Mouse (Mus musculus) midbrain, embryonic 12.5 days (tissue): ENCODE results near the gene Ctnna3. TPM values are rescaled to one million over a fixed set of nuclear protein-coding genes. Genes with fewer than 3 reads are reported as not detected.
"Not testable (repeated sequence)": the region's sequence is repeated elsewhere in the genome, so short reads cannot be mapped to it uniquely, and the experiment has no call there.

ENCODE experiments used
- ATAC-seq: fragments of 200-750 bp; cut with Nextera tagmentation; 2 replicates; pipeline ENCODE4 v1.8.0; 2017; ENCODE audit warnings: low read depth, moderate TSS enrichment, moderate library complexity; ENCODE audit not compliant: low FRiP score
- H3K27ac ChIP-seq: fragments of 300-500 bp; sonication (generic); replicated peaks from 2 replicates; pipeline ENCODE4 v1.5.1; 2016; ENCODE audit warnings: mild to moderate bottlenecking
- H3K27me3 ChIP-seq: fragments of 300-500 bp; sonication (generic); 2 replicates; pipeline ENCODE4 v1.6.1; 2016; ENCODE audit warnings: mild to moderate bottlenecking
- H3K36me3 ChIP-seq: fragments of 300-500 bp; sonication (generic); 2 replicates; pipeline ENCODE4 v1.6.1; 2016
- H3K4me1 ChIP-seq: fragments of 300-500 bp; sonication (generic); 2 replicates; pipeline ENCODE4 v1.6.1; 2016
- H3K4me2 ChIP-seq: fragments of 300-500 bp; sonication (generic); replicated peaks from 2 replicates; pipeline ENCODE4 v1.6.1; 2016; ENCODE audit warnings: mild to moderate bottlenecking, moderate library complexity
- H3K4me3 ChIP-seq: fragments of 300-500 bp; sonication (generic); 2 replicates; pipeline ENCODE4 v1.5.1; 2016; ENCODE audit warnings: mild to moderate bottlenecking
- H3K9ac ChIP-seq: fragments of 300-500 bp; sonication (generic); replicated peaks from 2 replicates; pipeline ENCODE4 v1.6.1; 2016; ENCODE audit warnings: mild to moderate bottlenecking, moderate library complexity
- H3K9me3 ChIP-seq: fragments of 300-500 bp; sonication (generic); 2 replicates; pipeline ENCODE4 v1.6.1; 2016; ENCODE audit warnings: mild to moderate bottlenecking
- WGBS: fragments of 180-500 bp; shearing (Covaris S2); methylation state at CpG from one replicate; pipeline ENCODE4 v1.1.7; 2016; 5-methylcytosine and 5-hydroxymethylcytosine counted together
- polyA plus RNA-seq: library from polyadenylated mRNA; unstranded; fragments of >200 nt; fragmentation: Nextera tagmentation; extraction: Ambion mirVana; gene quantifications from 2 replicates; pipeline ENCODE4 v1.2.1, GENCODE M21; 2016

The Ctnna3 gene
- polyA plus RNA-seq, 1 experiment from 2014 or later: not detected

- H3K9ac ChIP-seq: peak overlapping the region; percentile 53
- peak overlapping the region; percentile 69 for H3K4me2 ChIP-seq
- WGBS: 24% methylated on average over 19 of the region's 19 CpGs
- no peaks in the 10 kb centered on the region for H3K36me3 ChIP-seq
- no peaks in the 10 kb centered on the region for H3K27me3 ChIP-seq
- no peak for ATAC-seq
- H3K9me3 ChIP-seq: no peaks in the 10 kb centered on the region
- peak overlapping the region; percentile 79 for H3K4me3 ChIP-seq
- H3K27ac ChIP-seq: 0 out of 2 replicates have a peak overlapping the region, but pooled peaks have one; percentile 15
- H3K4me1 ChIP-seq: no peaks in the 10 kb centered on the region
Observed at GRCm38 (mm10) chr10:63428243-63429022, 1.5 kb upstream of the Ctnna3 start.

- H3K36me3 ChIP-seq: no peaks in the 10 kb centered on the region
Observed at GRCm38 (mm10) chr10:63429023-63429340, 916 bp upstream of the Ctnna3 start.

GRCm38 (mm10) chr10:63429380-63429779 lies 518 bp upstream of the Ctnna3 start:
- Histone ChIP-seq H3K36me3 (no peaks in the 10 kb centered on the region), H3K4me2 (peak overlapping the region; percentile 69), H3K9ac (peak overlapping the region; percentile 57), H3K9me3 (no peaks in the 10 kb centered on the region), H3K4me3 (peak overlapping the region; percentile 79), H3K27me3 (no peaks in the 10 kb centered on the region), H3K27ac (peak overlapping the region; percentile 69), H3K4me1 (no peaks in the 10 kb centered on the region)
- ATAC-seq: peak; percentile 90
- WGBS: under 1% methylated on average over 34 of the region's 34 CpGs

More at GRCm38 (mm10) chr10:63429023-63429340, 916 bp upstream of the Ctnna3 start:
- WGBS: 3% methylated on average over 11 of the region's 11 CpGs
- H3K4me3 ChIP-seq: peak overlapping the region; percentile 79
- no peaks in the 10 kb centered on the region for H3K27me3 ChIP-seq
- ATAC-seq: no peak
- H3K27ac ChIP-seq: 0 out of 2 replicates have a peak overlapping the region, but pooled peaks have one; percentile 15
- H3K4me2 ChIP-seq: peak overlapping the region; percentile 69
- H3K9me3 ChIP-seq: no peaks in the 10 kb centered on the region
- H3K4me1 ChIP-seq: no peaks in the 10 kb centered on the region
- H3K9ac ChIP-seq: peak overlapping the region; percentile 53

- H3K9ac ChIP-seq: no peak overlapping the region
- no peak for ATAC-seq
- no peaks in the 10 kb centered on the region for H3K4me1 ChIP-seq
- no peaks in the 10 kb centered on the region for H3K36me3 ChIP-seq
- H3K27me3 ChIP-seq: no peaks in the 10 kb centered on the region
- H3K27ac ChIP-seq: no peak overlapping the region
- no peaks in the 10 kb centered on the region for H3K9me3 ChIP-seq
- H3K4me3 ChIP-seq: no peak overlapping the region
- no peak overlapping the region for H3K4me2 ChIP-seq
- 88% methylated on average over 7 of the region's 7 CpGs for WGBS
Observed at GRCm38 (mm10) chr10:63431221-63431736, 1.4 kb downstream of the Ctnna3 start.

GRCm38 (mm10) chr10:63432099-63432498 lies 2.2 kb downstream of the Ctnna3 start:
- ATAC-seq: no peak
- 91% methylated on average over 8 of the region's 8 CpGs for WGBS
- H3K27me3 ChIP-seq: no peaks in the 10 kb centered on the region
- H3K27ac ChIP-seq: no peak overlapping the region
- no peak overlapping the region for H3K4me2 ChIP-seq
- no peaks in the 10 kb centered on the region for H3K9me3 ChIP-seq
- no peaks in the 10 kb centered on the region for H3K4me1 ChIP-seq
- no peak overlapping the region for H3K9ac ChIP-seq
- no peak overlapping the region for H3K4me3 ChIP-seq
- H3K36me3 ChIP-seq: no peaks in the 10 kb centered on the region

- H3K4me1 ChIP-seq: no peaks in the 10 kb centered on the region
- WGBS: 87% methylated on average over 2 of the region's 2 CpGs
Observed at GRCm38 (mm10) chr10:63432887-63433286, 3.0 kb downstream of the Ctnna3 start.

GRCm38 (mm10) chr10:63438736-63439262 lies 8.9 kb downstream of the Ctnna3 start:
- Histone ChIP-seq H3K4me3 (no peak overlapping the region), H3K36me3 (no peaks in the 10 kb centered on the region), H3K9me3 (no peaks in the 10 kb centered on the region), H3K4me2 (no peak overlapping the region), H3K27me3 (peaks cover 2% of the 10 kb centered on the region; the same call in 1 of the 2 replicates), H3K27ac (no peak overlapping the region), H3K9ac (no peak overlapping the region), H3K4me1 (no peaks in the 10 kb centered on the region)
- no peak for ATAC-seq

More at GRCm38 (mm10) chr10:63432887-63433286, 3.0 kb downstream of the Ctnna3 start:
- Histone ChIP-seq H3K27ac (no peak overlapping the region), H3K27me3 (no peaks in the 10 kb centered on the region), H3K4me2 (no peak overlapping the region), H3K9me3 (no peaks in the 10 kb centered on the region), H3K36me3 (no peaks in the 10 kb centered on the region), H3K4me3 (no peak overlapping the region), H3K9ac (no peak overlapping the region)
- no peak for ATAC-seq

GRCm38 (mm10) chr10:63439694-63440228 lies 9.9 kb downstream of the Ctnna3 start:
- no peak overlapping the region for H3K9ac ChIP-seq
- no peak overlapping the region for H3K27ac ChIP-seq
- 76% methylated on average over 7 of the region's 7 CpGs for WGBS
- peaks cover 2% of the 10 kb centered on the region; the same call in 1 of the 2 replicates for H3K27me3 ChIP-seq
- no peaks in the 10 kb centered on the region for H3K9me3 ChIP-seq
- H3K4me3 ChIP-seq: no peak overlapping the region
- no peaks in the 10 kb centered on the region for H3K4me1 ChIP-seq
- H3K36me3 ChIP-seq: no peaks in the 10 kb centered on the region
- no peak overlapping the region for H3K4me2 ChIP-seq
- ATAC-seq: no peak

GRCm38 (mm10) chr10:63444602-63445387 lies 14.9 kb downstream of the Ctnna3 start:
- H3K27ac ChIP-seq, H3K36me3 ChIP-seq, H3K4me1 ChIP-seq, ATAC-seq, H3K4me3 ChIP-seq, H3K4me2 ChIP-seq, H3K9me3 ChIP-seq, H3K9ac ChIP-seq, H3K27me3 ChIP-seq: not testable (repeated sequence)
- WGBS: 86% methylated on average over 13 of the region's 13 CpGs

GRCm38 (mm10) chr10:63453926-63454325 lies 24.0 kb downstream of the Ctnna3 start:
- Histone ChIP-seq H3K36me3 (no peaks in the 10 kb centered on the region), H3K4me1 (peaks cover 8% of the 10 kb centered on the region; the same call in 1 of the 2 replicates), H3K9me3 (no peaks in the 10 kb centered on the region), H3K4me2 (no peak overlapping the region), H3K27me3 (no peaks in the 10 kb centered on the region), H3K9ac (no peak overlapping the region), H3K4me3 (no peak overlapping the region), H3K27ac (no peak overlapping the region)
- ATAC-seq: no peak
- 96% methylated on average over 4 of the region's 4 CpGs for WGBS

- WGBS: 44% methylated on average over 8 of the region's 8 CpGs
- Histone ChIP-seq H3K27me3 (no peaks in the 10 kb centered on the region), H3K9me3 (no peaks in the 10 kb centered on the region), H3K9ac (no peak overlapping the region), H3K4me3 (no peak overlapping the region), H3K4me2 (no peak overlapping the region), H3K36me3 (no peaks in the 10 kb centered on the region), H3K27ac (no peak overlapping the region; the same call in 1 of the 2 replicates), H3K4me1 (peaks cover 8% of the 10 kb centered on the region; the same call in 1 of the 2 replicates)
- peak; percentile 41; the same call in 1 of the 2 replicates for ATAC-seq
Observed at GRCm38 (mm10) chr10:63455110-63455878, 25.4 kb downstream of the Ctnna3 start.
